Mouse (Mus musculus) gastrocnemius, postnatal 25 days (tissue): Measurements from ENCODE around the gene Morf4l1. TPM values are rescaled to one million over a fixed set of nuclear protein-coding genes. Genes with fewer than 3 reads are reported as not detected.
A peak's percentile ranks its signal among the peaks of the same experiment; 100 is the strongest.
"Not testable (repeated sequence)": the region's sequence is repeated elsewhere in the genome, so short reads cannot be mapped to it uniquely, and the experiment has no call there.

Experiments
- DNase-seq: peaks from one replicate; pipeline ENCODE4 v3.0.0; 2022
- total RNA-seq, 2 experiments: library from RNA; stranded (reverse); gene quantifications; 1 replicate in 1 of 2; 2 replicates in 1 of 2; pipeline ENCODE4 v1.2.3; 2021

Gene Morf4l1
- total RNA-seq, 2 experiments from 2014 or later: 154 to 171 TPM

DNA sequence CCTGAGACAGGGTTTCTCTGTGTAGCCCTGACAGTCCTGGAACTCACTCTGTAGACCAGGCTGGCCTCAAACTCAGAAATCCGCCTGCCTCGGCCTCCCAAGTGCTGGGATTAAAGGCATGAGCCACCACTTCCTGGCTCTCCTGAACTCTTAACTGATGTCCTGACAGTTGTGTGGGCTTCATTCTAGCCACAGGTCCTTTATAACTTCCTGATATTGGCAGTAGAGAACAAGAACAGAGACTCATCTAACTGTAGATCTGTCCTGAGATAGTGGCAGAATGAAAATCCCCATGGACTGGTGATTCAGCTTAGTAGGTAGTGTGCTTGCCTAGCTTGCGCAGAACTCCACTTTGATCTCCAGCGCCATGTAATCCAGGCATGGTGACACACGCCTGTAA, 53.6 kb downstream of the Morf4l1 start:
- not testable (repeated sequence) for DNase-seq

DNA sequence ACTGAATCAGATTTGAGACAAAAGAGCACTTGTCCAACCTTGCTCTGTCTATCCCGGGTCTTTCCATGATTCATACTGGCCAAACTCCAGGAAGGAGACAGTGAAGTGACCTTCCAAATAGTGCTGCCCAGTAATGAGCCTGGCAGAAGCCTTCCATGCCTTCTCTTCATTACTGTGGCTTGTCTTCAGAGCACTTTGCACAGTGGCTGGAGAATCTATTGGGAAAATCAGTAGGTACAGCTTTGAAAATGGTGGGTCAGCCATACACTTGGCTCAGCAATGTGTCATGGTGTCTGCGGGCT, 54.0 kb downstream of the Morf4l1 start:
- no peak for DNase-seq

DNA sequence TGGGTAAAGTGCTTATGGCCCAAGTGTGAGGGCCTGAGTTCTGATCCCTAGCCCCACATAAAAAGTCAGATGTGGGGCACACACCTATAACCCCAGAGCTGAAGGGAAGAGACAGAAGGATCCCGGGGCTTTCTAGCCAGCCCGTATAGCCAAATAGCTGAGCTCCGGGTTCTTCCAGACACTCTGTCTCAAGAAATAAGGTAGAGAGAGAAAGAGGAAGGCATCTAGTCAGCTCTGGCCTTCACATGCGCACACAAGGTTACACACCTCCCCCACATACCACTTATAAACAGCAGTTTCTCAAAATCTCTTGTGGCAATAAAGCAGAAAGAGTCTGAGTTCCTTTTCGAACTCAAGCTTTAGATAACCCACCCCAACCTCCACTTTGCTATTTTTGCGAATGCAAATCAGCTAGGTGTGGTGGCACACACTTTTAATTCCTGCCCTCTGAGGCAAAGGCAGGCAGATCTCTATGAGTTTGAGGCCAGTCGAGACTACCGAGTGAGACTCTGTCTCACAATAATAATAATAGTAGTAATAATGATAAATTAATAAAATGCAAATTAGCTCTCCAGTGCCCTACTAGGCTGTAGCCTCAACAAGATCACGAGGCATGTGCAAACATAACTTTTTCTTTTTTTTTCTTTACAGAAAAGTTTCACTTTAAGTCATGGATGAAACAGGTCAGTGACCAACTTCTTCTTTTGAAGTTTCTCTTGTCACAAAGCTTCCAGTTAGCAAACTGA, 54.6 kb downstream of the Morf4l1 start:
- no peak for DNase-seq

DNA sequence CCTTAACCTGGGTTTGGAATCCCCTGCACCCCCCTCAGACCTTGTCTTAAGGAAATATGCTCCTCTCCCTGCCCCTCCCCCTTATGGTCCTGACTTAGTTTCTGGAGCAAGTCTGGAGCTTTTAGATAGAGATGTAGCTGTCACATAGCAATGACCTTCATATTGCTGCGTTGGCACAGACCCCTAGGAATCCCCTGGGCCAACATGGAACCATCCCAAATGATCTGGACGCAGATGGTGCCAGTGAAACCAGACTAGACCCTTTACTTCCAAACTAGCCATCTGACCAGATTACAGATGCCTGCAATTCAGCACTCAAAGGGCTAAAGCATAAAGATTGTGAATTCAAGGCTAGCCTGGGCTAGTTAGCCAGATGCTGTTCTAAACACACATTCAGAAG, 57.9 kb downstream of the Morf4l1 start:
- no peak for DNase-seq

DNA sequence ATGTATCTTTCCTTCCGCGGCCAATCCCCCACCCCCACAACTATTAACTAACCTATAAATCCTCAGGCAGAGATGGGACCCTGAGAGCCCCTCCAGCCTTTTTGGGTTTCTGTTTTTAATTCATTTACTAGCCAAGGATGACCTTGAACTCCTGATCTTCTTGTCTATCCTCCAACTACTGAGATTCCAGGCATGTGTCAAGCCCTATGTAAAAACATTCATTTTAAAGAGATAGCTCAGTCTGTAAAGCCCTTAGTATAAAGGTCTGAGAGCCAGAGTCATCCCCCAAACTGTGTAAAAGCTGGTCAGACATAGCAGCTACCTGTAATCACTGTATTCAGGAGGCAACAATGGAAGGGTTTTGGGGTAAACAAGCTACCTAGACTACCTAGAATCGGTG, 58.7 kb downstream of the Morf4l1 start:
- no peak for DNase-seq

DNA sequence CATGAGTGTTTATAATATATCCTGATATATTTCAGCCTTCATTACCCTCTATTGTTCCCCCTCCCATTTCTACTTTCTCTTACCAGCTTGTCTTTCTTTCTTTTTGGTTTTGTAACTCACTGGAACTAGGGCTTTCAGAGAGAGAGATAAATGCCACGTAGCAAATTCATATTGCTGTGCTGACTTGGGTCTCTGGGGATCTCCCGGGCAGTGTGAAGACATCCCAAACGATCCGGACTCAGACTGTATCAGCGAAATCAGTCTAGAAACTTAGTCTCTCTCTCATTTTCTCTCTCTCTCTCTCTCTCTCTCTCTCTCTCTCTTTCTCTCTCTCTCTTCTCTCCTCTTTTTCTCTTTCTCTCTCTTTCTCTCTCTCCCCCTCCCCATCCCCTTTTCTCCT, 59.2 kb downstream of the Morf4l1 start:
- no peak for DNase-seq

DNA sequence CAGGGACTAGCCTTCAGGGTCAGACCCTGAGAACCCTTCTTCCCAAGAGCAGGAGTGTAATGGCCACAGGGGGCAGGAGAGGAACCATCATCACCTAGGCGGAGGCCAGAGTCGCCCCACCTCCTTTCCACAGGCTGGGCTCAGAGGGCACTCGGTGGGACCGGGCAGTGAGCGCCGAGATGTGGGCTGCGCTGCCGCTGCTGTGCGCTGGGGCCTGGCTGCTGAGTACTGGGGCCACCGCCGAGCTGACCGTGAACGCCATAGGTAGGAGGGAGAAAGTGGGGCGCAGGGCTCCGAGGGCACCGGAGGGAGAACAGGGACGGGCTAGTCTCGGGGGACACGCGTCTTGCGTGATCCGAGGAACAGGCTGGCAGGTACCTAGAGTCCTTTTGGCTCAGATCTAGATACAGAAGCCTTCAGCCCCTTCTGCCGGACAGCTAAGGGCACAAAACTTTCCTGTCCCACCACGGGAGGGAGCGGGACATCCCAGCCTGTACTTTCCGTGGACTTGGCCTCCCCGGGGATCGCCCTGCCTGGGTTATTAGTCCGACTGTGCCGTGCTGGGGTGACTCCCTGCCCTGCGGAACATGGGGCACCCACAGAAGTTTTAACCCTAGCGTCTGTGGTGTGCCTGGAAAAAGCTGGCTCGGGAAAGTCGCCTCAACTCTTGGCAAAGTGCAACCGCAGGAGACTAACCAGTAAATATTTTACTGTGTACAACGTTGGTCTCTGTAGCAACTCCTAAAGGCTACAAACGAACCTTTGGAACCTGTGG, 60.0 kb downstream of the Morf4l1 start:
- DNase-seq: peak; percentile 52

DNA sequence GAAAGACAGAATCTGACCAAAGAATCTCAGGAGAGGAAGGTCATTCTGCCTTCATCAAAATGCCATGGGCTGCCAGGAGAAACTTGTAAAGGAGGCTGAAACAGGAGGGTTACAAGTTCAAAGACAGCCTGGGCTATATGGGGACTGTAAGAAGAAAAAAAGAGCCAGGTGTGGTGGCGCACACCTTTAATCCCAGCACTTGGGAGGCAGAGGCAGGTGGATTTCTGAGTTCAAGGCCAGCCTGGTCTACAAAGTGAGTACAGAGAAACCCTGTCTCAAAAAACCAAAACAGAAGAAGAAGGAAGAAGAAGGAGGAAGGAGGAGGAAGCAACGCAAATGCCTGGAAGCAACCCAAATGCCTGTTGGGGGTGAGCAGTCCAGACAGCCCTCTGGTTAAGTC, 60.7 kb downstream of the Morf4l1 start, which contains the start of gene Ctsh:
TSS of gene Ctsh (plus strand) at position 301 of the 400 bp plus-strand sequence.
- DNase-seq: no peak

DNA sequence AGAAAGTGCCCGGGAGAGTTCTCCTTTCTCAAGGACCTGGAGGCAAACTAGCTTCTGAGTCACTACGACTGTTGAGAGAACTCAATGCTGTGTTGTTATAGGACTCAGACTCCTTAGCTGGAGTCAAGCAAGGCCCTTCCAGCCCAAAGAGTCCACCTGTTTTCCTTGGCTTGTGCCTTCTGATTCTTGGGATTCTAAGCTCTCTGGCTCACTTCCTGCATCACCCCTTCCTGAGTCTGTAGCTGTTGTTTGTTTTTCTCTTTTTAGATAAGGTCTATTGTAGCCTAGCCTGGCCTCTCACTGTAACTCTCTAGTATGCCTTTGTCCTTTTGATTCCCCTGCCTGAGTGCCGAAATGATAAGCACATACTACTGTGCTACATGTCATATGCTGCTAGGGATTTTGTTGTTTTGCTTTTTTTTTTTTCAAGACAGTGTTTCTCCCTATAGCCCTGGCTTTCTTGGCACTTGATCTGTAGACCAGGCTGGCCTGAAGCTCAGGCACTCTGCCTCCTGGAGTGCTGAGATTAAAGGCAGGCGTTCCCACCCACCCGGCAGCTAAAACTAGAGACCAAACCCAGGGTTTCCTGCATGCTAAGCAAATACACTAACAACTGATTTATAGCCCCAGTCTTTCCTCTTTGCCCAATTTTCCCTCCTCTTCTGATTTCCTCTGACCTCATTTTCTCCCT, 66.5 kb downstream of the Morf4l1 start:
- DNase-seq: no peak

DNA sequence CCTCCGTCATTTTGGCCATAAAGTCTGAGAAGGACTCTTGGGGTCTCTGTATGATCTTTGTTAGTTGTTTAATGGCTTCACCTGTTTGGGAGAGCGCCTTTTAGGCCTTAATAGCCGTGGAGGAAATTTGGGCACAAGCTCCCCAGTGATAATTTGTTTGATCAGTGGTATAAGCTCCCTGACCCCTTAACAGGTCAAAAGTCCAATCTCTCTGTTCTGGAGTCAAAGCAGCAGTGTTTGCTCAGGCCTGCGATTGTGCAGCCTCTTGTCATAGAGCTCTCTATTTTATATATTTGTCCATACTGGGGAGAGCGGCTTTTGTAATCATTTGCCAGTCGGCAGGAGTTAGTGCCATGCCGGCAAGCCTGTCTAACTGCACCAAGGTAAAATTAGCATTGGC, 69.4 kb downstream of the Morf4l1 start:
- DNase-seq: no peak

DNA sequence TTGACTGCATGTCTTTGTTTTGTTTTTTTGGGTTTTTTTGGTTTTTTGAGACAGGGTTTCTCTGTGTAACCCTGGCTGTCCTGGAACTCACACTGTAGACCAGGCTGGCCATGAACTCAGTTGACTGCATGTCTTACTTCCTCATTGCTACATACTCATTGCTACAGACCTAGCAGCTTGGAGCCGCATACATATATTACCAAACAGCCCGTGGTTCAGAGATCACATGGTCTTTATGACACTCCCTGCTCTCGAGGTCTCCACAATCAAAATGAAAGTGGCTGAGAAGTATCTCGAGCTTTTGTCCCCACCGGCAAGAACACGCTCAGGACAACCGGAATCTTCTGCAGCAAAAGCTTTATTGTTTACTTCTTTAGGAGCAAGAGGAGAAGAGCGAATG, 71.7 kb downstream of the Morf4l1 start:
- DNase-seq: not testable (repeated sequence)

Other genes starting within 250 kb of the Morf4l1 start
- gene Rasgrf1, start 204.9 kb downstream of the Morf4l1 start, total RNA-seq: not detected
- 10 to 100 TPM; 13.9 to 24.8 TPM for gene Ctsh, start 60.6 kb downstream of the Morf4l1 start, total RNA-seq
- gene Adamts7, start 48.3 kb upstream of the Morf4l1 start, total RNA-seq: 1 to 10 TPM in 1 of 2 experiments, under 1 TPM in 1; 0.67 to 1.5 TPM
- 1 to 10 TPM; 4.7 to 8.2 TPM for gene Tbc1d2b, start 156.0 kb upstream of the Morf4l1 start, total RNA-seq